Mouse (Mus musculus): ENCODE measurements at regions not wholly inside any gene's neighbourhood (a gene's known extent, or its start where the extent isn't known, plus 50 kb on each side); places are given as distances from the start of the nearest gene placed in this dataset.

DNA sequence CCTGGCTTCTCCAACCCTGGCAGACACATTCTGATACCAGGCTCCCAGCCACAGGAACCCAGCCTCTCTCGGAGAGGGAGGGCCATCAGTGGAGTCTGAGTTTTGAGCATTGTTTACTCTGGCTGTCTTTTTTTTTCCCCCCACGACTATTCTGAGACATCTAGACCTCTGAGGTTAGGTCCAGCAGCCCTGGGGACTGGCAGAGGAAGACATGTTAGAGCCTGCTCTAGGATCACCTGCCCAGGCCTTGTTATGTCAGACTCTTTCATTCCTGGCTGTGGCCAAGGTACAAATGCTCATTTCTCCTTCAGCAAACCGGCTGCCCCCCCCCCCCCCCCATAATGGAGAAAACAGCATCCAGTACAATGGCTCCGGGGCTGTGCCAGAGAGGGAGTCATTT lies 291.4 kb downstream of the CK137956 start:
- Histone ChIP-seq H3K27ac (ENCODE audit: low read depth) (no peak overlapping the region), H3K9ac (no peak overlapping the region), H3K9me3 (ENCODE audit: low read depth, low read length) (no peaks in the 10 kb centered on the region), H3K27me3 (ENCODE audit: insufficient read depth, low read length) (no peaks in the 10 kb centered on the region), H3K4me1 (ENCODE audit: insufficient read depth) (no peaks in the 10 kb centered on the region), H3K4me2 (no peak overlapping the region), H3K36me3 (ENCODE audit: insufficient read depth) (no peaks in the 10 kb centered on the region), H3K4me3 (ENCODE audit: low read depth, low read length) (no peak overlapping the region)
- no peak for DNase-seq
- TF ChIP-seq CTCF (IDR thresholded peaks at IDR 0.05; ENCODE audit: low read depth): no peak
- no peak for ATAC-seq (ENCODE audit: insufficient read depth)
- 30% methylated on average over 4 of the region's 4 CpGs for WGBS

DNA sequence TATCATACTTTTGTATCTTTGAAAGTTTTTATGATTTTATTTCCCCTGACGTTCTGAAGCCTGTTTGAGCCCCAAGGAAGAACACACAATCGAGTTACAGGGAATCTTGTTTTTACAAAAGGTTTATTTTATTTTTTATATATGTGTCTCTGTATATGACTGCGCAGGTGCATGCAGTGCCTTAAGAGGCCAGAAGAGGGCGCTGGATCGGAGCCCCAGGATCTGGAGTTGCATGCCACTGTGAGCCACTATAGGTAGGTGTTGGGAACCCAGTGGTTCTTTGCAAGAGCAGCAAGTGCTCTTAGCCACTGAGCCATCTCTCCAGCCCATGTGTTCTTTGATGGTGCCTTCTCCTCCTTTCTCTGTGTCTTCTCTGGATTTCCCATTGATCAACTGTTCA lies 292.3 kb downstream of the CK137956 start:
- 52% methylated on average over 5 of the region's 5 CpGs for WGBS
- no peak overlapping the region for H3K4me2 ChIP-seq
- no peak overlapping the region for H3K9ac ChIP-seq

GRCm38 (mm10) chr4:127675745-127676315 lies 294.9 kb downstream of the CK137956 start:
- Histone ChIP-seq H3K27ac (ENCODE audit: low read depth) (no peak overlapping the region), H3K4me3 (ENCODE audit: low read depth, low read length) (no peak overlapping the region), H3K9me3 (ENCODE audit: low read depth, low read length) (no peaks in the 10 kb centered on the region), H3K4me1 (ENCODE audit: insufficient read depth) (no peaks in the 10 kb centered on the region), H3K36me3 (ENCODE audit: insufficient read depth) (no peaks in the 10 kb centered on the region), H3K27me3 (ENCODE audit: insufficient read depth, low read length) (no peaks in the 10 kb centered on the region), H3K4me2 (no peak overlapping the region), H3K9ac (no peak overlapping the region)
- TF ChIP-seq CTCF (IDR thresholded peaks at IDR 0.05; ENCODE audit: low read depth): no peak
- ATAC-seq (ENCODE audit: insufficient read depth): no peak
- DNase-seq: peak; percentile 1
- 6% methylated on average over 16 of the region's 16 CpGs for WGBS

More for the DNA sequence above, 292.3 kb downstream of the CK137956 start:
- 0 out of 2 replicates have a peak, but pooled peaks have one; percentile 36 for TF ChIP-seq CTCF (IDR thresholded peaks at IDR 0.05; ENCODE audit: low read depth)
- Histone ChIP-seq H3K9me3 (ENCODE audit: low read depth, low read length) (no peaks in the 10 kb centered on the region), H3K27ac (ENCODE audit: low read depth) (no peak overlapping the region), H3K4me3 (ENCODE audit: low read depth, low read length) (no peak overlapping the region), H3K36me3 (ENCODE audit: insufficient read depth) (no peaks in the 10 kb centered on the region), H3K27me3 (ENCODE audit: insufficient read depth, low read length) (no peaks in the 10 kb centered on the region), H3K4me1 (ENCODE audit: insufficient read depth) (no peaks in the 10 kb centered on the region)
- ATAC-seq (ENCODE audit: insufficient read depth) (no peak), DNase-seq (no peak)

GRCm38 (mm10) chr4:127659950-127660349 lies 302.0 kb upstream of the Gjb5 start:
- TF ChIP-seq CTCF (IDR thresholded peaks at IDR 0.05; ENCODE audit: low read depth): no peak
- ATAC-seq (ENCODE audit: insufficient read depth): no peak
- Histone ChIP-seq H3K36me3 (ENCODE audit: insufficient read depth) (no peaks in the 10 kb centered on the region), H3K27ac (ENCODE audit: low read depth) (no peak overlapping the region), H3K4me3 (ENCODE audit: low read depth, low read length) (no peak overlapping the region), H3K4me2 (no peak overlapping the region), H3K27me3 (ENCODE audit: insufficient read depth, low read length) (no peaks in the 10 kb centered on the region), H3K9ac (no peak overlapping the region), H3K9me3 (ENCODE audit: low read depth, low read length) (no peaks in the 10 kb centered on the region), H3K4me1 (ENCODE audit: insufficient read depth) (no peaks in the 10 kb centered on the region)
- DNase-seq: no peak
- WGBS: 83% methylated on average over 1 of the region's 1 CpGs

- no peaks in the 10 kb centered on the region for H3K4me1 ChIP-seq (ENCODE audit: insufficient read depth)
- ATAC-seq (ENCODE audit: insufficient read depth) (no peak), DNase-seq (no peak)
- H3K9me3 ChIP-seq (ENCODE audit: low read depth, low read length): no peaks in the 10 kb centered on the region
- no peak overlapping the region for H3K4me3 ChIP-seq (ENCODE audit: low read depth, low read length)
- WGBS: 52% methylated on average over 5 of the region's 5 CpGs
- no peak for TF ChIP-seq CTCF (IDR thresholded peaks at IDR 0.05; ENCODE audit: low read depth)
- H3K27ac ChIP-seq (ENCODE audit: low read depth): no peak overlapping the region
- H3K36me3 ChIP-seq (ENCODE audit: insufficient read depth): no peaks in the 10 kb centered on the region
- H3K4me2 ChIP-seq: no peak overlapping the region
- H3K9ac ChIP-seq: no peak overlapping the region
- H3K27me3 ChIP-seq (ENCODE audit: insufficient read depth, low read length): no peaks in the 10 kb centered on the region
Measured at GRCm38 (mm10) chr4:127651601-127652000, 293.6 kb upstream of the Gjb5 start.

GRCm38 (mm10) chr4:127648011-127648410 lies 290.0 kb upstream of the Gjb5 start:
- H3K27ac ChIP-seq (ENCODE audit: low read depth): 0 out of 2 replicates have a peak overlapping the region, but pooled peaks have one; percentile 21
- H3K9me3 ChIP-seq (ENCODE audit: low read depth, low read length): no peaks in the 10 kb centered on the region
- no peak overlapping the region for H3K4me3 ChIP-seq (ENCODE audit: low read depth, low read length)
- H3K4me2 ChIP-seq: no peak overlapping the region
- DNase-seq (peak; percentile 11), ATAC-seq (ENCODE audit: insufficient read depth) (no peak)
- no peaks in the 10 kb centered on the region for H3K36me3 ChIP-seq (ENCODE audit: insufficient read depth)
- no peaks in the 10 kb centered on the region for H3K27me3 ChIP-seq (ENCODE audit: insufficient read depth, low read length)
- TF ChIP-seq CTCF (IDR thresholded peaks at IDR 0.05; ENCODE audit: low read depth): no peak
- H3K9ac ChIP-seq: no peak overlapping the region
- no peaks in the 10 kb centered on the region for H3K4me1 ChIP-seq (ENCODE audit: insufficient read depth)
- 25% methylated on average over 5 of the region's 5 CpGs for WGBS

DNA sequence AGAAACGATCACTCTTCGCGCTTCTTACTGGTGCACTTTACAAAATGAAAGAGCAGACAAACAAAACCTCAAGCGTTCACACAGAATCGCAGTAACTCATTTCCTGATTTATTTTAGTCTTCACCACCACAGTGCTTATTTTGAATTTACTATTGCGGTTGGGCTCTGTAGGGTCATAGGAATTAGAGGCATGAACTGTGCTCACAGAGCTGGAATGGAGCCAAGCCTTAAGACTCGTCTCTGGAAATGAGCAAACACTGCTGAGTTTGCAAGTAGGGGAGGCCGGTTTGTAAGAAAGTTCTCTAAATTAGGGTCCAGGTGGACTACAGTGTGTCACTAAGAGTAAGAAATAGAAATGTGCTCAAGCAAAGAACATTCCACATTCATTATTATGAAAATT lies 289.2 kb upstream of the Gjb5 start:
- DNase-seq: peak; percentile 88

More for the DNA sequence above, 289.2 kb upstream of the Gjb5 start:
- peak; percentile 84 for ATAC-seq (ENCODE audit: insufficient read depth)
- no peak overlapping the region for H3K4me3 ChIP-seq (ENCODE audit: low read depth, low read length)
- H3K9me3 ChIP-seq (ENCODE audit: low read depth, low read length): no peaks in the 10 kb centered on the region
- WGBS: 13% methylated on average over 8 of the region's 8 CpGs
- H3K4me2 ChIP-seq: no peak overlapping the region
- 0 out of 2 replicates have a peak, but pooled peaks have one; percentile 0 for TF ChIP-seq CTCF (IDR thresholded peaks at IDR 0.05; ENCODE audit: low read depth)
- no peaks in the 10 kb centered on the region for H3K36me3 ChIP-seq (ENCODE audit: insufficient read depth)
- H3K4me1 ChIP-seq (ENCODE audit: insufficient read depth): no peaks in the 10 kb centered on the region
- H3K27ac ChIP-seq (ENCODE audit: low read depth): peak overlapping the region; percentile 38; the same call in 1 of the 2 replicates
- no peaks in the 10 kb centered on the region for H3K27me3 ChIP-seq (ENCODE audit: insufficient read depth, low read length)
- H3K9ac ChIP-seq: no peak overlapping the region
